ENCODE assay signal across 8 mouse cellular contexts in genomic region chr7:5061774-5062359, GRCm38 (mm10). TPM values are rescaled to one million over a fixed set of nuclear protein-coding genes. Genes with fewer than 3 reads are reported as not detected.
DNase-seq lines count a peak whose midpoint lies in the region; ATAC-seq and TF ChIP-seq lines count a peak whose summit lies in the region.

Gene U2af2 (plus strand): TSS chr7:5062143.

- peak; percentile 72; the same call in 1 of the 2 replicates for TF ChIP-seq POLR2A in bone marrow, adult 2 months (IDR thresholded peaks at IDR 0.05; ENCODE audit: borderline replicate concordance, control insufficient read depth, low read depth, low read length)
- peak; percentile 4 for TF ChIP-seq POLR2A in kidney, adult 2 months (IDR thresholded peaks at IDR 0.05; ENCODE audit: low read depth, low read length)
- TF ChIP-seq POLR2A in spleen, adult 2 months (IDR thresholded peaks at IDR 0.05; ENCODE audit: low read depth, low read length) = peak; percentile 44

- under 1% methylated on average over 63 of the region's 65 CpGs for WGBS in bone marrow, adult 2 months
- 0% methylated on average over 40 of the region's 65 CpGs for WGBS in embryonic facial prominence, embryonic 14.5 days
- WGBS in kidney, adult 2 months = under 1% methylated on average over 64 of the region's 65 CpGs
- WGBS in limb, embryonic 13.5 days = under 1% methylated on average over 62 of the region's 65 CpGs
- WGBS in midbrain, embryonic 15.5 days = under 1% methylated on average over 65 of the region's 65 CpGs
- WGBS in spleen, adult 2 months = under 1% methylated on average over 59 of the region's 65 CpGs

- ATAC-seq in embryonic facial prominence, embryonic 14.5 days (ENCODE audit: low read depth) = peak; percentile 77
- ATAC-seq in limb, embryonic 13.5 days (ENCODE audit: low FRiP score, low read depth) = peak; percentile 77
- peak; percentile 79 for ATAC-seq in midbrain, embryonic 15.5 days (replicated peaks)

- peaks cover 8% of the 10 kb centered on the region; the same call in 1 of the 2 replicates for H3K36me3 ChIP-seq in embryonic facial prominence, embryonic 14.5 days (ENCODE audit: control insufficient read depth, insufficient read depth, low read length)
- H3K36me3 ChIP-seq in kidney, adult 2 months (ENCODE audit: control insufficient read depth, insufficient read depth, low read length) = no peaks in the 10 kb centered on the region; the same call in 1 of the 2 replicates
- H3K36me3 ChIP-seq in limb, embryonic 13.5 days = peaks cover 11% of the 10 kb centered on the region
- H3K36me3 ChIP-seq in midbrain, embryonic 15.5 days (replicated peaks) = no peaks in the 10 kb centered on the region
- peaks cover 7% of the 10 kb centered on the region for H3K36me3 ChIP-seq in spleen, adult 2 months (ENCODE audit: control insufficient read depth, insufficient read depth, low read length)

- no peaks in the 10 kb centered on the region for H3K9me3 ChIP-seq in embryonic facial prominence, embryonic 14.5 days (ENCODE audit: control insufficient read depth, low read length)
- no peaks in the 10 kb centered on the region for H3K9me3 ChIP-seq in limb, embryonic 13.5 days
- no peaks in the 10 kb centered on the region for H3K9me3 ChIP-seq in midbrain, embryonic 15.5 days

- no peaks in the 10 kb centered on the region; the same call in 1 of the 2 replicates for H3K4me1 ChIP-seq in bone marrow, adult 2 months (ENCODE audit: control insufficient read depth, insufficient read depth, low read length)
- peaks cover 17% of the 10 kb centered on the region for H3K4me1 ChIP-seq in embryonic facial prominence, embryonic 14.5 days (ENCODE audit: control insufficient read depth, insufficient read depth, low read length)
- H3K4me1 ChIP-seq in kidney, adult 2 months (ENCODE audit: control insufficient read depth, insufficient read depth, low read length) = peaks cover 3% of the 10 kb centered on the region; the same call in 1 of the 2 replicates
- H3K4me1 ChIP-seq in limb, embryonic 13.5 days = peaks cover 52% of the 10 kb centered on the region
- peaks cover 67% of the 10 kb centered on the region for H3K4me1 ChIP-seq in midbrain, embryonic 15.5 days
- peaks cover 10% of the 10 kb centered on the region for H3K4me1 ChIP-seq in spleen, adult 2 months (ENCODE audit: control insufficient read depth, insufficient read depth, insufficient read length)

- DNase-seq in 416B (ENCODE audit: low read depth) = peak; percentile 96
- DNase-seq in embryonic facial prominence, embryonic 14.5 days (ENCODE audit: low spot score) = peak; percentile 95
- peak; percentile 94 to 95 for DNase-seq in heart, adult 18-20 months
- peak; percentile 96 for DNase-seq in kidney, adult 2 months
- peak; percentile 85 to 94 for DNase-seq in spleen, adult 2 months (ENCODE audit: low read depth in 1 of 2, low spot score in 2 of 2)

- no peaks in the 10 kb centered on the region for H3K27me3 ChIP-seq in embryonic facial prominence, embryonic 14.5 days (replicated peaks; ENCODE audit: control insufficient read depth, insufficient read depth, low read length)
- no peaks in the 10 kb centered on the region for H3K27me3 ChIP-seq in kidney, adult 2 months (replicated peaks; ENCODE audit: control insufficient read depth, insufficient read depth, low read length)
- peaks cover 17% of the 10 kb centered on the region for H3K27me3 ChIP-seq in limb, embryonic 13.5 days
- H3K27me3 ChIP-seq in midbrain, embryonic 15.5 days (replicated peaks) = no peaks in the 10 kb centered on the region
- peaks cover 2% of the 10 kb centered on the region for H3K27me3 ChIP-seq in spleen, adult 2 months (ENCODE audit: control insufficient read depth, insufficient read depth, low read length)

- peak within 1 kb of the TSS; percentile 98 for H3K27ac ChIP-seq in bone marrow, adult 2 months (ENCODE audit: control insufficient read depth, insufficient read depth, low read depth, low read length, poor library complexity)
- peak within 1 kb of the TSS; percentile 100 for H3K27ac ChIP-seq in embryonic facial prominence, embryonic 14.5 days (replicated peaks; ENCODE audit: low read depth, low read length)
- H3K27ac ChIP-seq in kidney, adult 2 months (ENCODE audit: insufficient read depth, low read depth, low read length) = peak within 1 kb of the TSS; percentile 99
- peak within 1 kb of the TSS; percentile 99 for H3K27ac ChIP-seq in limb, embryonic 13.5 days
- H3K27ac ChIP-seq in midbrain, embryonic 15.5 days = peak within 1 kb of the TSS; percentile 99
- peak within 1 kb of the TSS; percentile 97 for H3K27ac ChIP-seq in spleen, adult 2 months (ENCODE audit: insufficient read depth, low read length)

- peak within 1 kb of the TSS; percentile 91 for H3K4me3 ChIP-seq in bone marrow, adult 2 months (replicated peaks; ENCODE audit: control insufficient read depth, low read depth, low read length)
- peak within 1 kb of the TSS; percentile 64 for H3K4me3 ChIP-seq in embryonic facial prominence, embryonic 14.5 days (ENCODE audit: low read depth, low read length)
- H3K4me3 ChIP-seq in kidney, adult 2 months (ENCODE audit: insufficient read depth, low read depth, low read length) = peak within 1 kb of the TSS; percentile 87
- H3K4me3 ChIP-seq in limb, embryonic 13.5 days = peak within 1 kb of the TSS; percentile 75
- peak within 1 kb of the TSS; percentile 55 for H3K4me3 ChIP-seq in midbrain, embryonic 15.5 days
- peak within 1 kb of the TSS; percentile 84 for H3K4me3 ChIP-seq in spleen, adult 2 months (ENCODE audit: extremely low read depth, insufficient read depth, insufficient read length)

- no peak for TF ChIP-seq CTCF in bone marrow, adult 2 months (IDR thresholded peaks at IDR 0.05; ENCODE audit: control insufficient read depth, insufficient read depth, low read length)
- no peak for TF ChIP-seq CTCF in kidney, adult 2 months (conservative IDR thresholded peaks at IDR 0.05; ENCODE audit: insufficient read depth, insufficient read length, low read depth, low read length)
- no peak for TF ChIP-seq CTCF in spleen, adult 2 months (IDR thresholded peaks at IDR 0.05; ENCODE audit: extremely low read depth, insufficient read depth, insufficient read length, insufficient replicate concordance)

- H3K4me2 ChIP-seq in embryonic facial prominence, embryonic 14.5 days (ENCODE audit: low read depth, low read length) = peak within 1 kb of the TSS; percentile 58
- peak within 1 kb of the TSS; percentile 89 for H3K4me2 ChIP-seq in limb, embryonic 13.5 days (replicated peaks)
- peak within 1 kb of the TSS; percentile 89 for H3K4me2 ChIP-seq in midbrain, embryonic 15.5 days

- H3K9ac ChIP-seq in embryonic facial prominence, embryonic 14.5 days (ENCODE audit: low read depth, low read length) = peak within 1 kb of the TSS; percentile 96
- peak within 1 kb of the TSS; percentile 93 for H3K9ac ChIP-seq in limb, embryonic 13.5 days
- H3K9ac ChIP-seq in midbrain, embryonic 15.5 days = peak within 1 kb of the TSS; percentile 88

RNA-seq across cellular contexts. Expression of gene U2af2, which starts in this region (rescaled TPM):
- polyA plus RNA-seq in bone marrow, adult 2 months (2011; ENCODE audit: insufficient read depth, insufficient read length, low replicate concordance, missing spikeins) = 177 and 222 TPM in 2 replicates
- 105 and 114 TPM in 2 replicates for polyA plus RNA-seq in embryonic facial prominence, embryonic 14.5 days (2014; fragmentation: Nextera tagmentation; extraction: Ambion mirVana)
- 10 to 100 TPM; 67.1 to 68.1 TPM for total RNA-seq in heart, adult 18-20 months (2021)
- 132 and 153 TPM in 2 replicates for polyA plus RNA-seq in kidney, adult 2 months (2012; rRNA removed)
- polyA plus RNA-seq in limb, embryonic 13.5 days (2015; fragmentation: Nextera tagmentation; extraction: Ambion mirVana) = 152 and 153 TPM in 2 replicates
- 103 and 107 TPM in 2 replicates for polyA plus RNA-seq in midbrain, embryonic 15.5 days (2015; fragmentation: Nextera tagmentation; extraction: Ambion mirVana)
- 210 and 216 TPM in 2 replicates for polyA plus RNA-seq in spleen, adult 2 months (2012; rRNA removed)

Comparison
In these comparisons a context has a peak if more than half of its experiments do, and no peak if none do; other contexts are left out.
1. Peak in every context shown above with its lines: DNase-seq, ATAC-seq, H3K4me3 ChIP-seq and H3K27ac ChIP-seq.
2. POLR2A ChIP-seq: peak in every context shown above with its lines; median percentile 72 in bone marrow, adult 2 months; 44 in spleen, adult 2 months; 4 in kidney, adult 2 months.